Mouse (Mus musculus) CH12F3 (cell line): Measurements from ENCODE around the gene Pknox2.

Experiments
- in situ Hi-C: fragments of 300-500 bp; cut with MboI; formaldehyde crosslinking; loops from 2 replicates; pipeline ENCODE4 v1.14.3; 2020; ENCODE audit warnings: low sequenced_read_pairs

The Pknox2 gene

GRCm38 (mm10) chr9:37147359-37147685 is at the start of gene Pknox2:
TSS of gene Pknox2 (minus strand) at chr9:37147407.
- in situ Hi-C loops = no loop called here

- in situ Hi-C loops = no loop called here
Observed at GRCm38 (mm10) chr9:37188024-37188423, 40.8 kb upstream of the Pknox2 start.

GRCm38 (mm10) chr9:37187407-37187806 is 40.2 kb upstream of the Pknox2 start:
- in situ Hi-C loops = no loop called here

GRCm38 (mm10) chr9:37183176-37183575 is 36.0 kb upstream of the Pknox2 start:
- in situ Hi-C loops = no loop called here

GRCm38 (mm10) chr9:37181596-37181995 is 34.4 kb upstream of the Pknox2 start:
- in situ Hi-C loops = no loop called here

- in situ Hi-C loops = no loop called here
Observed at GRCm38 (mm10) chr9:37179596-37179995, 32.4 kb upstream of the Pknox2 start.

- in situ Hi-C loops = no loop called here
Observed at GRCm38 (mm10) chr9:37178911-37179310, 31.7 kb upstream of the Pknox2 start.

GRCm38 (mm10) chr9:37177551-37177950 is 30.3 kb upstream of the Pknox2 start:
- in situ Hi-C loops = no loop called here

- in situ Hi-C loops = no loop called here
Observed at GRCm38 (mm10) chr9:37177107-37177506, 29.9 kb upstream of the Pknox2 start.

GRCm38 (mm10) chr9:37176002-37176401 is 28.8 kb upstream of the Pknox2 start:
- in situ Hi-C loops = no loop called here

- in situ Hi-C loops = no loop called here
Observed at GRCm38 (mm10) chr9:37173376-37173775, 26.2 kb upstream of the Pknox2 start.

GRCm38 (mm10) chr9:37166899-37167298 is 19.7 kb upstream of the Pknox2 start:
- in situ Hi-C loops = no loop called here

GRCm38 (mm10) chr9:37160686-37161085 is 13.5 kb upstream of the Pknox2 start:
- in situ Hi-C loops = no loop called here

- in situ Hi-C loops = no loop called here
Observed at GRCm38 (mm10) chr9:37147886-37148285, 679 bp upstream of the Pknox2 start.

GRCm38 (mm10) chr9:37146603-37147358 is 426 bp downstream of the Pknox2 start:
- in situ Hi-C loops = no loop called here

- in situ Hi-C loops = no loop called here
Observed at GRCm38 (mm10) chr9:37146353-37146602, 929 bp downstream of the Pknox2 start.

GRCm38 (mm10) chr9:37145616-37146352 is 1.4 kb downstream of the Pknox2 start:
- in situ Hi-C loops = no loop called here

- in situ Hi-C loops = no loop called here
Observed at GRCm38 (mm10) chr9:37145151-37145615, 2.0 kb downstream of the Pknox2 start.

GRCm38 (mm10) chr9:37144696-37145095 is 2.5 kb downstream of the Pknox2 start:
- in situ Hi-C loops = no loop called here

GRCm38 (mm10) chr9:37144251-37144650 is 3.0 kb downstream of the Pknox2 start:
- in situ Hi-C loops = no loop called here

GRCm38 (mm10) chr9:37143046-37143931 is 3.9 kb downstream of the Pknox2 start:
- in situ Hi-C loops = no loop called here

GRCm38 (mm10) chr9:37142107-37142506 is 5.1 kb downstream of the Pknox2 start:
- in situ Hi-C loops = no loop called here
